Mouse (Mus musculus): ENCODE measurements around the gene Med1. TPM values are rescaled to one million over a fixed set of nuclear protein-coding genes. Genes with fewer than 3 reads are reported as not detected.
A peak's percentile ranks its signal among the peaks of the same experiment; 100 is the strongest.

Gene Med1
- polyA plus RNA-seq, 1 experiment from 2014 or later: 40.2 TPM

GRCm38 (mm10) chr11:98205463-98205862 lies 12.4 kb upstream of the Med1 start:
- Histone ChIP-seq H3K4me1 (ENCODE audit: control insufficient read depth in 2 of 2, insufficient read depth in 2 of 2, low read length in 2 of 2) (peaks cover 0 to 6% of the 10 kb centered on the region in 2 experiments; a peak in 1 of 4 replicates), H3K9ac (ENCODE audit: low read length) (no peak overlapping the region)
- no peak for ATAC-seq (ENCODE audit: insufficient number of reproducible peaks, insufficient read depth, low FRiP score, low read depth)

GRCm38 (mm10) chr11:98203931-98204421 lies 10.9 kb upstream of the Med1 start:
- under 1% methylated on average over 16 of the region's 16 CpGs for WGBS
- H3K4me3 ChIP-seq (ENCODE audit: control insufficient read depth in 1 of 2, insufficient read depth in 1 of 2, low read depth in 1 of 2, low read length in 2 of 2): peak overlapping the region; percentile 92 to 95
- ATAC-seq (ENCODE audit: insufficient number of reproducible peaks, insufficient read depth, low FRiP score, low read depth): no peak
- H3K4me2 ChIP-seq (ENCODE audit: low read length): peak overlapping the region; percentile 84
- peak overlapping the region; percentile 100 for H3K9ac ChIP-seq (ENCODE audit: low read length)
- peaks cover 28% of the 10 kb centered on the region for H3K36me3 ChIP-seq (ENCODE audit: control insufficient read depth, insufficient read depth, low read length)
- no peaks in the 10 kb centered on the region for H3K9me3 ChIP-seq (ENCODE audit: control insufficient read depth, low read length)
- H3K27ac ChIP-seq (replicated peaks in 1 of 2; ENCODE audit: control insufficient read depth in 1 of 2, insufficient read depth in 1 of 2, low read depth in 2 of 2, low read length in 2 of 2): peak overlapping the region in 1 of 2 experiments; percentile 100; a peak in 2 of 4 replicates
- H3K27me3 ChIP-seq (ENCODE audit: control insufficient read depth, insufficient read depth, low read length): no peaks in the 10 kb centered on the region
- peaks cover 0 to 6% of the 10 kb centered on the region in 2 experiments; a peak in 1 of 4 replicates for H3K4me1 ChIP-seq (ENCODE audit: control insufficient read depth in 2 of 2, insufficient read depth in 2 of 2, low read length in 2 of 2)

More at GRCm38 (mm10) chr11:98205463-98205862, 12.4 kb upstream of the Med1 start:
- H3K4me3 ChIP-seq (ENCODE audit: control insufficient read depth in 1 of 2, insufficient read depth in 1 of 2, low read depth in 1 of 2, low read length in 2 of 2): peak overlapping the region in 1 of 2 experiments; percentile 95; a peak in 1 of 4 replicates
- H3K4me2 ChIP-seq (ENCODE audit: low read length): peak overlapping the region; percentile 84
- H3K27ac ChIP-seq (replicated peaks in 1 of 2; ENCODE audit: control insufficient read depth in 1 of 2, insufficient read depth in 1 of 2, low read depth in 2 of 2, low read length in 2 of 2): no peak overlapping the region
- no peaks in the 10 kb centered on the region for H3K27me3 ChIP-seq (ENCODE audit: control insufficient read depth, insufficient read depth, low read length)
- no peaks in the 10 kb centered on the region for H3K9me3 ChIP-seq (ENCODE audit: control insufficient read depth, low read length)
- H3K36me3 ChIP-seq (ENCODE audit: control insufficient read depth, insufficient read depth, low read length): peaks cover 41% of the 10 kb centered on the region

GRCm38 (mm10) chr11:98203351-98203911 lies 10.3 kb upstream of the Med1 start:
- WGBS: under 1% methylated on average over 37 of the region's 37 CpGs
- peak overlapping the region; percentile 84 for H3K4me2 ChIP-seq (ENCODE audit: low read length)
- H3K27ac ChIP-seq (replicated peaks in 1 of 2; ENCODE audit: control insufficient read depth in 1 of 2, insufficient read depth in 1 of 2, low read depth in 2 of 2, low read length in 2 of 2): peak overlapping the region; percentile 78 to 100
- peaks cover 23% of the 10 kb centered on the region for H3K36me3 ChIP-seq (ENCODE audit: control insufficient read depth, insufficient read depth, low read length)
- peak; percentile 22; the same call in 1 of the 2 replicates for ATAC-seq (ENCODE audit: insufficient number of reproducible peaks, insufficient read depth, low FRiP score, low read depth)
- no peaks in the 10 kb centered on the region for H3K27me3 ChIP-seq (ENCODE audit: control insufficient read depth, insufficient read depth, low read length)
- peaks cover 0 to 6% of the 10 kb centered on the region in 2 experiments; a peak in 1 of 4 replicates for H3K4me1 ChIP-seq (ENCODE audit: control insufficient read depth in 2 of 2, insufficient read depth in 2 of 2, low read length in 2 of 2)
- H3K4me3 ChIP-seq (ENCODE audit: control insufficient read depth in 1 of 2, insufficient read depth in 1 of 2, low read depth in 1 of 2, low read length in 2 of 2): peak overlapping the region; percentile 92 to 95
- H3K9ac ChIP-seq (ENCODE audit: low read length): peak overlapping the region; percentile 100
- no peaks in the 10 kb centered on the region for H3K9me3 ChIP-seq (ENCODE audit: control insufficient read depth, low read length)

- Histone ChIP-seq H3K4me2 (ENCODE audit: low read length) (peak within 1 kb of the TSS; percentile 84), H3K27me3 (ENCODE audit: control insufficient read depth, insufficient read depth, low read length) (no peaks in the 10 kb centered on the region), H3K36me3 (ENCODE audit: control insufficient read depth, insufficient read depth, low read length) (peaks cover 16% of the 10 kb centered on the region), H3K9ac (ENCODE audit: low read length) (peak within 1 kb of the TSS; percentile 100), H3K9me3 (ENCODE audit: control insufficient read depth, low read length) (no peaks in the 10 kb centered on the region), H3K27ac (replicated peaks in 1 of 2; ENCODE audit: control insufficient read depth in 1 of 2, insufficient read depth in 1 of 2, low read depth in 2 of 2, low read length in 2 of 2) (peak within 1 kb of the TSS; percentile 100), H3K4me1 (ENCODE audit: control insufficient read depth in 2 of 2, insufficient read depth in 2 of 2, low read length in 2 of 2) (peaks cover 0 to 6% of the 10 kb centered on the region in 2 experiments; a peak in 1 of 4 replicates), H3K4me3 (ENCODE audit: control insufficient read depth in 1 of 2, insufficient read depth in 1 of 2, low read depth in 1 of 2, low read length in 2 of 2) (peak within 1 kb of the TSS; percentile 92 to 95)
- peak; percentile 88 for ATAC-seq (ENCODE audit: insufficient number of reproducible peaks, insufficient read depth, low FRiP score, low read depth)
- WGBS: under 1% methylated on average over 53 of the region's 63 CpGs
Observed at GRCm38 (mm10) chr11:98202641-98203350, 9.7 kb upstream of the Med1 start, which contains the start of gene Cdk12. TSS of gene Cdk12 (plus strand) at chr11:98203059.

GRCm38 (mm10) chr11:98201791-98202640 lies 8.9 kb upstream of the Med1 start:
- no peak for ATAC-seq (ENCODE audit: insufficient number of reproducible peaks, insufficient read depth, low FRiP score, low read depth)

GRCm38 (mm10) chr11:98190820-98191219 lies 2.3 kb downstream of the Med1 start:
- peaks cover 8 to 19% of the 10 kb centered on the region in 2 experiments; a peak in 3 of 4 replicates for H3K4me1 ChIP-seq (ENCODE audit: control insufficient read depth in 2 of 2, insufficient read depth in 2 of 2, low read length in 2 of 2)
- no peaks in the 10 kb centered on the region for H3K27me3 ChIP-seq (ENCODE audit: control insufficient read depth, insufficient read depth, low read length)
- no peak for ATAC-seq (ENCODE audit: insufficient number of reproducible peaks, insufficient read depth, low FRiP score, low read depth)
- peaks cover 46% of the 10 kb centered on the region for H3K36me3 ChIP-seq (ENCODE audit: control insufficient read depth, insufficient read depth, low read length)
- no peaks in the 10 kb centered on the region for H3K9me3 ChIP-seq (ENCODE audit: control insufficient read depth, low read length)
- H3K9ac ChIP-seq (ENCODE audit: low read length): no peak overlapping the region
- no peak overlapping the region for H3K4me2 ChIP-seq (ENCODE audit: low read length)
- WGBS: 64% methylated on average over 5 of the region's 5 CpGs
- 0 out of 4 replicates have a peak overlapping the region, but pooled peaks of 1 of the 2 experiments have one; percentile 28 for H3K27ac ChIP-seq (replicated peaks in 1 of 2; ENCODE audit: control insufficient read depth in 1 of 2, insufficient read depth in 1 of 2, low read depth in 2 of 2, low read length in 2 of 2)
- H3K4me3 ChIP-seq (ENCODE audit: control insufficient read depth in 1 of 2, insufficient read depth in 1 of 2, low read depth in 1 of 2, low read length in 2 of 2): no peak overlapping the region

More at GRCm38 (mm10) chr11:98201791-98202640, 8.9 kb upstream of the Med1 start:
- WGBS: 2% methylated on average over 27 of the region's 27 CpGs
- Histone ChIP-seq H3K27ac (replicated peaks in 1 of 2; ENCODE audit: control insufficient read depth in 1 of 2, insufficient read depth in 1 of 2, low read depth in 2 of 2, low read length in 2 of 2) (peak overlapping the region; percentile 78 to 100), H3K4me2 (ENCODE audit: low read length) (peak overlapping the region; percentile 82), H3K9ac (ENCODE audit: low read length) (peak overlapping the region; percentile 100), H3K4me3 (ENCODE audit: control insufficient read depth in 1 of 2, insufficient read depth in 1 of 2, low read depth in 1 of 2, low read length in 2 of 2) (peak overlapping the region; percentile 46 to 95), H3K9me3 (ENCODE audit: control insufficient read depth, low read length) (no peaks in the 10 kb centered on the region), H3K27me3 (ENCODE audit: control insufficient read depth, insufficient read depth, low read length) (no peaks in the 10 kb centered on the region), H3K4me1 (ENCODE audit: control insufficient read depth in 2 of 2, insufficient read depth in 2 of 2, low read length in 2 of 2) (peaks cover 0 to 6% of the 10 kb centered on the region in 2 experiments; a peak in 1 of 4 replicates), H3K36me3 (ENCODE audit: control insufficient read depth, insufficient read depth, low read length) (peaks cover 9% of the 10 kb centered on the region)

All from heart, embryonic 14.5 days (tissue).